In the genomic region with DNA sequence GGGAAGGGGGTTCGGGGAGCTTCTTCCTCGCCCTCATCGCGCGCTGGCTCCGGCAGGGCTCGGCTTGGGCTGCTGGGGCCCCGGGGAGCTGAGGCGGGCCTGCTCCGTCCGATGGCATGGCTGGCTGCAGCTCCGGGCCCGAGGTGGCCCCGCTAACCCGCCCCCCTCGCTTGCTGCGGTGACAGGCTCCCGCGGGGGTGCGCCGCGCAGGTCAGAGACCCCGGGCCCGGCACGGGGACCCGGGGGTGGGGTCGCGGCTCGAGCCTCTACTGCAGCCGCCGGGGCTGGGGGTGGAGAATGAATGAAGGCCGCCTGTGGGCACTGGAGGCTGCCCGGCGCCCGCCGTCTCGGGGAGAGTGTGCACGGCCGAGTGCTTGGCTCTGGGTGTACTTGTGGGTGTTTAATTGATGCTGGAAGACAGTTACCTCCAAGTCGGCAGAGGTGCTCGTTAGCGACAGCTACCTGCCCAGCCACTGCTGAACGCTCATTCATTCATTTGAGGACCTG, we compare ENCODE assay signal across 8 mouse cellular contexts. TPM values are rescaled to one million over a fixed set of nuclear protein-coding genes. Genes with fewer than 3 reads are reported as not detected.
DNase-seq lines count a peak whose midpoint lies in the region; ATAC-seq and TF ChIP-seq lines count a peak whose summit lies in the region.

No protein-coding gene starts in this region.

- H3K4me3 ChIP-seq in forebrain, embryonic 12.5 days (replicated peaks): peak overlapping the region; percentile 99
- peak overlapping the region; percentile 67 for H3K4me3 ChIP-seq in myocyte

- peak; percentile 13 for DNase-seq in left cerebral cortex, adult 11 months (ENCODE audit: low spot score)
- DNase-seq in left cerebral cortex, postnatal 10 days (ENCODE audit: extremely low spot score in 1 of 2, low spot score in 2 of 2): no peak
- peak; percentile 72 for DNase-seq in R1 (ENCODE audit: low read depth, low spot score)
- DNase-seq in left cerebral cortex, adult 8-10 months (ENCODE audit: low spot score in 2 of 2): peak; percentile 18 to 32
- no peak for DNase-seq in urinary bladder, postnatal 25 days (ENCODE audit: low spot score)

- TF ChIP-seq POLR2A in myocyte (IDR thresholded peaks at IDR 0.05; ENCODE audit: insufficient read length, low read depth): no peak

- H3K79me2 ChIP-seq in myocyte (ENCODE audit: control insufficient read depth, insufficient read depth): peaks cover 49% of the 10 kb centered on the region

- peaks cover 30% of the 10 kb centered on the region for H3K4me1 ChIP-seq in forebrain, embryonic 12.5 days

- H3K9ac ChIP-seq in forebrain, embryonic 12.5 days: peak overlapping the region; percentile 89

- peak overlapping the region; percentile 66 for H3K4me2 ChIP-seq in forebrain, embryonic 12.5 days
- peak overlapping the region; percentile 93 for H3K4me2 ChIP-seq in myocyte (ENCODE audit: low read depth)

- ATAC-seq in forebrain, embryonic 12.5 days (ENCODE audit: low FRiP score): peak; percentile 70
- no peak for ATAC-seq in activated CD4-positive, CD25-positive, alpha-beta regulatory T cell, adult 4 months

- H3K27me3 ChIP-seq in forebrain, embryonic 12.5 days: no peaks in the 10 kb centered on the region
- H3K27me3 ChIP-seq in myocyte (ENCODE audit: control insufficient read depth, insufficient read depth, insufficient read length): no peaks in the 10 kb centered on the region

- H3K36me3 ChIP-seq in forebrain, embryonic 12.5 days (replicated peaks): no peaks in the 10 kb centered on the region
- no peaks in the 10 kb centered on the region for H3K36me3 ChIP-seq in myocyte (ENCODE audit: control insufficient read depth, insufficient read depth)

- no peaks in the 10 kb centered on the region for H3K9me3 ChIP-seq in forebrain, embryonic 12.5 days

- intact Hi-C loops in left cerebral cortex, postnatal 10 days (cut with DNase I): no loop called here

- WGBS in forebrain, embryonic 12.5 days: under 1% methylated on average over 43 of the region's 43 CpGs

- H3K27ac ChIP-seq in forebrain, embryonic 12.5 days: peak overlapping the region; percentile 92

- peak overlapping the region; percentile 21 for H3ac ChIP-seq in myocyte (ENCODE audit: control insufficient read depth, insufficient read length)

TF ChIP-seq in myocyte, 11 proteins besides CTCF, POLR2A, EP300 and RAD21:
- TF ChIP-seq SRF (IDR thresholded peaks at IDR 0.05; ENCODE audit: control insufficient read depth, insufficient read length, low read depth) (no peak), MYOG (IDR thresholded peaks at IDR 0.05; ENCODE audit: control insufficient read depth in 1 of 3, insufficient read depth in 1 of 3, insufficient read length in 2 of 3, low read depth in 2 of 3) (no peak), POLR2AphosphoS2 (IDR thresholded peaks at IDR 0.05; ENCODE audit: insufficient read length, low read depth) (no peak), E2F4 (IDR thresholded peaks at IDR 0.05; ENCODE audit: insufficient read depth) (no peak), REST (IDR thresholded peaks at IDR 0.05; ENCODE audit: insufficient read depth, insufficient read length) (no peak), CEBPB (IDR thresholded peaks at IDR 0.05; ENCODE audit: insufficient read depth, poor library complexity, severe bottlenecking) (no peak), TCF3 (IDR thresholded peaks at IDR 0.05; ENCODE audit: insufficient read length, low read depth) (no peak), MYOD1 (IDR thresholded peaks at IDR 0.05; ENCODE audit: control insufficient read depth in 1 of 3, insufficient read length in 2 of 3, low read depth in 2 of 3) (no peak), USF1 (IDR thresholded peaks at IDR 0.05; ENCODE audit: low read depth) (no peak), TCF12 (IDR thresholded peaks at IDR 0.05; ENCODE audit: insufficient read depth, poor library complexity, severe bottlenecking) (no peak), MAX (IDR thresholded peaks at IDR 0.05; ENCODE audit: low read depth) (no peak)

RNA-seq across cellular contexts. Expression of a gene that starts 0.5 kb away (rescaled TPM):
- 10 to 100 TPM; 42.4 to 43.0 TPM for total RNA-seq in left cerebral cortex, postnatal 10 days (2021)
- 27.7 and 31.7 TPM in 2 replicates for polyA plus RNA-seq in forebrain, embryonic 12.5 days (2016; fragmentation: Nextera tagmentation; extraction: Ambion mirVana)
- total RNA-seq in left cerebral cortex, adult 8-10 months (2022): 10 to 100 TPM; 54.1 to 61.6 (median 57.4) TPM
- polyA plus RNA-seq in myocyte (2012; fragmentation: generic; extraction: Trizol): 7.6 TPM
- polyA plus RNA-seq in activated CD4-positive, CD25-positive, alpha-beta regulatory T cell, adult 4 months (2017; shearing (Covaris generic)): 10 to 100 TPM; 13.9 to 16.2 TPM

RNA-seq across cellular contexts. Expression of a gene that starts 19.7 kb away (rescaled TPM):
- not detected for total RNA-seq in left cerebral cortex, postnatal 10 days (2021)
- polyA plus RNA-seq in forebrain, embryonic 12.5 days (2016; fragmentation: Nextera tagmentation; extraction: Ambion mirVana): 0.77 and 2.0 TPM in 2 replicates
- not detected for total RNA-seq in left cerebral cortex, adult 8-10 months (2022)
- polyA plus RNA-seq in myocyte (2012; fragmentation: generic; extraction: Trizol): not detected
- under 1 TPM; 0.20 to 0.85 TPM for polyA plus RNA-seq in activated CD4-positive, CD25-positive, alpha-beta regulatory T cell, adult 4 months (2017; shearing (Covaris generic))

RNA-seq across cellular contexts. Expression of a gene that starts 57.9 kb away (rescaled TPM):
- 10 to 100 TPM; 18.6 to 20.2 TPM for total RNA-seq in left cerebral cortex, postnatal 10 days (2021)
- polyA plus RNA-seq in forebrain, embryonic 12.5 days (2016; fragmentation: Nextera tagmentation; extraction: Ambion mirVana): 46.9 and 50.9 TPM in 2 replicates
- total RNA-seq in left cerebral cortex, adult 8-10 months (2022): 10 to 100 TPM; 18.0 to 19.4 (median 19.2) TPM
- 24.4 TPM for polyA plus RNA-seq in myocyte (2012; fragmentation: generic; extraction: Trizol)
- polyA plus RNA-seq in activated CD4-positive, CD25-positive, alpha-beta regulatory T cell, adult 4 months (2017; shearing (Covaris generic)): 10 to 100 TPM; 12.5 to 20.3 TPM

RNA-seq across cellular contexts. Expression of a gene that starts 58.0 kb away (rescaled TPM):
- total RNA-seq in left cerebral cortex, postnatal 10 days (2021): under 1 TPM in 1 of 2 experiments, not detected in 1; 0.60 TPM
- polyA plus RNA-seq in forebrain, embryonic 12.5 days (2016; fragmentation: Nextera tagmentation; extraction: Ambion mirVana): 1.5 and 1.7 TPM in 2 replicates
- total RNA-seq in left cerebral cortex, adult 8-10 months (2022): 1 to 10 TPM in 2 of 4 experiments, under 1 TPM in 2; 0.55 to 2.1 (median 1.1) TPM
- 0.47 TPM for polyA plus RNA-seq in myocyte (2012; fragmentation: generic; extraction: Trizol)
- 1 to 10 TPM in 1 of 2 experiments, not detected in 1; 1.4 TPM for polyA plus RNA-seq in activated CD4-positive, CD25-positive, alpha-beta regulatory T cell, adult 4 months (2017; shearing (Covaris generic))

RNA-seq across cellular contexts. Expression of a gene that starts 58.5 kb away (rescaled TPM):
- 1 to 10 TPM; 1.2 to 2.0 TPM for total RNA-seq in left cerebral cortex, postnatal 10 days (2021)
- polyA plus RNA-seq in forebrain, embryonic 12.5 days (2016; fragmentation: Nextera tagmentation; extraction: Ambion mirVana): 0.33 and 0.75 TPM in 2 replicates
- 1 to 10 TPM; 1.7 to 2.6 (median 2.4) TPM for total RNA-seq in left cerebral cortex, adult 8-10 months (2022)
- polyA plus RNA-seq in myocyte (2012; fragmentation: generic; extraction: Trizol): 0.59 TPM
- not detected for polyA plus RNA-seq in activated CD4-positive, CD25-positive, alpha-beta regulatory T cell, adult 4 months (2017; shearing (Covaris generic))

Comparison
In these comparisons a context has a peak if more than half of its experiments do, and no peak if none do; other contexts are left out.
1. DNase-seq: peak in left cerebral cortex, adult 11 months (single experiment), R1 (single experiment) and left cerebral cortex, adult 8-10 months (2 of 2); none in left cerebral cortex, postnatal 10 days (0 of 2) and urinary bladder, postnatal 25 days (single experiment).